ENCODE assay signal across 9 mouse cellular contexts in the genomic region with DNA sequence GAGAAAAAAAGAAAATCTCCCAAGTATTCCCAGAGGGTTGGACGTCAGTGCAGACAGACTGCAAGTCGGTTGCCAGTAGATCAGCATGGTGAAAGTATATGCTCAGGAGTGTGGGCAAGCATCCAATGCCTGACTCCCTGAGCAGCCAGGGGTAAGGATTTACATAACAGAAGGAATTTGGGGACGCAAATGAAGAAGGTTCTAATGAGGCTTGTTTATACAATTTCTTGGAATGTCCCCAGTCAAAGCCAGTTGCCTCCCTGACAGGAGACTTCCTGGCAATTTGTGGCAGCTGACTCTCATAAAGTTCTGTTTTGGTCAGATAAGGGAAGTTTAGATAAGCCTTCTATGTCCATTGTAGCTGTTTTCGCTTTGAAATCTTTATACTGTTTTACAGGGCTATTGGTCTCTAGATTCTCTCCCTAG. TPM values are rescaled to one million over a fixed set of nuclear protein-coding genes. Genes with fewer than 3 reads are reported as not detected.
DNase-seq lines count a peak whose midpoint lies in the region; ATAC-seq and TF ChIP-seq lines count a peak whose summit lies in the region.
"Had no signal": no experiment of that assay in that cellular context is flagged by ENCODE, and none has a peak within 500 bp of the region (broad histone marks: within the 10 kb centered on the region; RNA-seq: fewer than 3 reads in every experiment).

No protein-coding gene starts in this region.

- ATAC-seq in forebrain, embryonic 15.5 days (replicated peaks), result peak; percentile 90
- no peak; the same call in 1 of the 2 replicates for ATAC-seq in forebrain, embryonic 12.5 days (ENCODE audit: low FRiP score)
- ATAC-seq in kidney, postnatal 0 days (replicated peaks; ENCODE audit: low FRiP score, low read depth), result 0 out of 2 replicates have a peak, but pooled peaks have one; percentile 17

- H3K9ac ChIP-seq in forebrain, embryonic 15.5 days (replicated peaks), result no peak overlapping the region
- H3K9ac ChIP-seq in forebrain, embryonic 12.5 days, result no peak overlapping the region
- H3K9ac ChIP-seq in MEL (ENCODE audit: control insufficient read depth, low read depth, low read length, poor library complexity, severe bottlenecking), result no peak overlapping the region
- H3K9ac ChIP-seq in kidney, postnatal 0 days (ENCODE audit: low read depth, low read length), result no peak overlapping the region

- H3K4me3 ChIP-seq in forebrain, embryonic 15.5 days, result no peak overlapping the region
- H3K4me3 ChIP-seq in forebrain, embryonic 12.5 days (replicated peaks), result no peak overlapping the region
- H3K4me3 ChIP-seq in MEL (ENCODE audit: control insufficient read depth in 1 of 2, insufficient read depth in 1 of 2, low read depth in 2 of 2, low read length in 2 of 2), result no peak overlapping the region
- H3K4me3 ChIP-seq in kidney, postnatal 0 days (replicated peaks; ENCODE audit: low read depth, low read length), result no peak overlapping the region

- H3K27me3 ChIP-seq in forebrain, embryonic 15.5 days, result no peaks in the 10 kb centered on the region
- H3K27me3 ChIP-seq in forebrain, embryonic 12.5 days, result no peaks in the 10 kb centered on the region
- H3K27me3 ChIP-seq in MEL (ENCODE audit: control insufficient read depth in 1 of 2, insufficient read depth in 2 of 2, low read length in 2 of 2), result peaks cover 0 to 12% of the 10 kb centered on the region in 2 experiments; a peak in 2 of 4 replicates
- H3K27me3 ChIP-seq in kidney, postnatal 0 days (ENCODE audit: insufficient read depth, low read length), result no peaks in the 10 kb centered on the region
- H3K27me3 ChIP-seq: CH12.LX had no signal

- TF ChIP-seq CTCF in MEL (IDR thresholded peaks at IDR 0.05 in 2 of 3, conservative IDR thresholded peaks at IDR 0.05 in 1 of 3; ENCODE audit: control insufficient read depth in 1 of 3, insufficient read depth in 1 of 3, low read depth in 2 of 3, low read length in 3 of 3, poor library complexity in 1 of 3, severe bottlenecking in 1 of 3), result no peak
- TF ChIP-seq CTCF in kidney, postnatal 0 days (IDR thresholded peaks at IDR 0.05; ENCODE audit: low read depth), result no peak

- TF ChIP-seq EP300 in MEL (IDR thresholded peaks at IDR 0.05; ENCODE audit: low read depth in 1 of 2, low read length in 2 of 2), result peak; percentile 69 to 84

- DNase-seq in MEL (ENCODE audit: low read depth, low spot score), result peak; percentile 34
- peak; percentile 15 for DNase-seq in heart, adult 8-10 months (ENCODE audit: low spot score)
- peak; percentile 84 for DNase-seq in kidney, postnatal 0 days (ENCODE audit: low spot score)
- no peak for DNase-seq in layer of hippocampus, adult 9-10 months (ENCODE audit: low spot score)
- no peak for DNase-seq in gastrocnemius, adult 18-20 months (ENCODE audit: low spot score)
- no peak for DNase-seq in adrenal gland, postnatal 36 days

- peak overlapping the region; percentile 17; the same call in 1 of the 2 replicates for H3K27ac ChIP-seq in forebrain, embryonic 15.5 days (replicated peaks)
- H3K27ac ChIP-seq in forebrain, embryonic 12.5 days, result no peak overlapping the region
- no peak overlapping the region for H3K27ac ChIP-seq in MEL (ENCODE audit: control insufficient read depth, low read depth, low read length)
- H3K27ac ChIP-seq in kidney, postnatal 0 days, result peak overlapping the region; percentile 64

- no peaks in the 10 kb centered on the region for H3K36me3 ChIP-seq in forebrain, embryonic 15.5 days
- no peaks in the 10 kb centered on the region for H3K36me3 ChIP-seq in forebrain, embryonic 12.5 days (replicated peaks)
- peaks cover 0 to 11% of the 10 kb centered on the region in 2 experiments; a peak in 2 of 4 replicates for H3K36me3 ChIP-seq in MEL (ENCODE audit: control insufficient read depth in 1 of 2, insufficient read depth in 2 of 2, low read length in 2 of 2)
- H3K36me3 ChIP-seq in kidney, postnatal 0 days (ENCODE audit: insufficient read depth, low read length), result no peaks in the 10 kb centered on the region

- no peaks in the 10 kb centered on the region for H3K79me2 ChIP-seq in MEL (ENCODE audit: control insufficient read depth, insufficient read depth, low read length, poor library complexity)

- WGBS in forebrain, embryonic 15.5 days, result 15% methylated on average over 4 of the region's 4 CpGs
- 38% methylated on average over 4 of the region's 4 CpGs for WGBS in forebrain, embryonic 12.5 days
- 11% methylated on average over 4 of the region's 4 CpGs for WGBS in kidney, postnatal 0 days

- peaks cover 9% of the 10 kb centered on the region for H3K4me1 ChIP-seq in forebrain, embryonic 15.5 days
- H3K4me1 ChIP-seq in forebrain, embryonic 12.5 days, result peaks cover 7% of the 10 kb centered on the region; the same call in 1 of the 2 replicates
- peaks cover 10 to 11% of the 10 kb centered on the region in 2 experiments for H3K4me1 ChIP-seq in MEL (ENCODE audit: control insufficient read depth in 1 of 2, insufficient read depth in 2 of 2, low read length in 2 of 2)
- peaks cover 9% of the 10 kb centered on the region for H3K4me1 ChIP-seq in kidney, postnatal 0 days (replicated peaks; ENCODE audit: insufficient read depth, low read length)

- TF ChIP-seq RAD21 in MEL (IDR thresholded peaks at IDR 0.05; ENCODE audit: low read depth, low read length), result no peak

- H3K9me3 ChIP-seq in forebrain, embryonic 15.5 days, result no peaks in the 10 kb centered on the region
- no peaks in the 10 kb centered on the region for H3K9me3 ChIP-seq in forebrain, embryonic 12.5 days
- no peaks in the 10 kb centered on the region for H3K9me3 ChIP-seq in MEL (replicated peaks; ENCODE audit: insufficient read depth, low read length)
- no peaks in the 10 kb centered on the region for H3K9me3 ChIP-seq in kidney, postnatal 0 days (replicated peaks; ENCODE audit: low read length)

- no peak overlapping the region for H3K4me2 ChIP-seq in forebrain, embryonic 15.5 days (replicated peaks)
- H3K4me2 ChIP-seq in forebrain, embryonic 12.5 days, result no peak overlapping the region
- H3K4me2 ChIP-seq in kidney, postnatal 0 days (ENCODE audit: low read length), result peak overlapping the region; percentile 0

- no peak for TF ChIP-seq POLR2A in MEL (IDR thresholded peaks at IDR 0.05; ENCODE audit: control insufficient read depth in 1 of 2, insufficient read depth in 1 of 2, low read depth in 1 of 2, low read length in 2 of 2, poor library complexity in 1 of 2)

TF ChIP-seq in MEL, 35 proteins besides CTCF, POLR2A, EP300 and RAD21 (continues in another document):
- TF ChIP-seq GATA1 (IDR thresholded peaks at IDR 0.05; ENCODE audit: low read depth, low read length) (peak; percentile 83), ZNF384 (IDR thresholded peaks at IDR 0.05; ENCODE audit: low read depth, low read length) (no peak), ELF1 (IDR thresholded peaks at IDR 0.05; ENCODE audit: low read depth, low read length) (no peak), MYC (IDR thresholded peaks at IDR 0.05; ENCODE audit: low read depth, low read length) (no peak), NRF1 (IDR thresholded peaks at IDR 0.05; ENCODE audit: insufficient read depth, low read depth, low read length, poor library complexity, severe bottlenecking) (no peak), ZKSCAN1 (IDR thresholded peaks at IDR 0.05; ENCODE audit: low read depth, low read length) (no peak), UBTF (IDR thresholded peaks at IDR 0.05; ENCODE audit: borderline replicate concordance, insufficient read depth, low read depth, low read length) (no peak), SMC3 (IDR thresholded peaks at IDR 0.05; ENCODE audit: low read depth, low read length) (no peak), KAT2A (conservative IDR thresholded peaks at IDR 0.05; ENCODE audit: low read depth, low read length) (no peak), CHD1 (IDR thresholded peaks at IDR 0.05; ENCODE audit: low read depth, low read length) (no peak), TAL1 (IDR thresholded peaks at IDR 0.05; ENCODE audit: low read length) (peak; percentile 65), E2F4 (IDR thresholded peaks at IDR 0.05; ENCODE audit: borderline replicate concordance, low read depth, low read length) (no peak), POLR2AphosphoS2 (IDR thresholded peaks at IDR 0.05; ENCODE audit: low read length) (no peak), GABPA (IDR thresholded peaks at IDR 0.05; ENCODE audit: low read depth, low read length) (no peak), ZC3H11A (IDR thresholded peaks at IDR 0.05; ENCODE audit: low read depth, low read length) (no peak), ETS1 (IDR thresholded peaks at IDR 0.05; ENCODE audit: low read depth, low read length) (peak; percentile 78), BHLHE40 (IDR thresholded peaks at IDR 0.05; ENCODE audit: borderline replicate concordance, low read depth, low read length) (peak; percentile 34; the same call in 1 of the 2 replicates), MAX (IDR thresholded peaks at IDR 0.05; ENCODE audit: low read length) (no peak), USF1 (IDR thresholded peaks at IDR 0.05; ENCODE audit: low read depth, low read length) (0 out of 2 replicates have a peak, but pooled peaks have one; percentile 32), USF2 (IDR thresholded peaks at IDR 0.05; ENCODE audit: borderline replicate concordance in 1 of 2, insufficient read depth in 1 of 2, low read depth in 1 of 2, low read length in 2 of 2) (no peak), SIN3A (IDR thresholded peaks at IDR 0.05; ENCODE audit: low read length) (peak; percentile 45; the same call in 1 of the 2 replicates), MYB (IDR thresholded peaks at IDR 0.05; ENCODE audit: low read depth, low read length) (no peak), MAFK (IDR thresholded peaks at IDR 0.05; ENCODE audit: borderline replicate concordance, low read depth, low read length) (no peak), POLR2AphosphoS5 (IDR thresholded peaks at IDR 0.05; ENCODE audit: borderline replicate concordance, low read depth, low read length) (no peak), ZMIZ1 (IDR thresholded peaks at IDR 0.05; ENCODE audit: low read depth, low read length) (no peak), TCF12 (IDR thresholded peaks at IDR 0.05; ENCODE audit: low read depth, low read length) (peak; percentile 81), NELFE (IDR thresholded peaks at IDR 0.05; ENCODE audit: low read depth, low read length) (no peak), TBP (IDR thresholded peaks at IDR 0.05; ENCODE audit: low read depth, low read length) (no peak)

RNA-seq across cellular contexts. Expression of a gene that starts 33.4 kb away (rescaled TPM):
- 4.5 and 4.7 TPM in 2 replicates for polyA plus RNA-seq in forebrain, embryonic 15.5 days (2015; fragmentation: Nextera tagmentation; extraction: Ambion mirVana)
- polyA plus RNA-seq in forebrain, embryonic 12.5 days (2016; fragmentation: Nextera tagmentation; extraction: Ambion mirVana), result 4.6 and 4.9 TPM in 2 replicates
- total RNA-seq in MEL (2012; rRNA removed), result 9.0 and 10.1 TPM in 2 replicates
- polyA plus RNA-seq in MEL (2012; ENCODE audit: insufficient read depth in 1 of 2, insufficient read length in 2 of 2, low read depth in 1 of 2, low replicate concordance in 2 of 2, missing spikeins in 1 of 2), result 10 to 100 TPM in 1 of 2 experiments, not detected in 1; 21.5 TPM
- total RNA-seq in heart, adult 8-10 months (2022), result 10 to 100 TPM; 19.1 to 25.1 (median 21.7) TPM
- polyA plus RNA-seq in kidney, postnatal 0 days (2015; fragmentation: Nextera tagmentation; extraction: Ambion mirVana), result 22.7 and 24.4 TPM in 2 replicates
- 10 to 100 TPM; 12.5 to 17.7 TPM for total RNA-seq in gastrocnemius, adult 18-20 months (2021)
- total RNA-seq in adrenal gland, postnatal 36 days (2021), result 10 to 100 TPM; 47.5 to 51.2 TPM

Comparison
In these comparisons a context has a peak if more than half of its experiments do, and no peak if none do; other contexts are left out.
1. H3K27ac ChIP-seq: peak in forebrain, embryonic 15.5 days (single experiment) and kidney, postnatal 0 days (single experiment); none in forebrain, embryonic 12.5 days (single experiment) and MEL (single experiment).
2. DNase-seq: peak in MEL (single experiment), heart, adult 8-10 months (single experiment) and kidney, postnatal 0 days (single experiment); none in layer of hippocampus, adult 9-10 months (single experiment), gastrocnemius, adult 18-20 months (single experiment) and adrenal gland, postnatal 36 days (0 of 2).